Mouse (Mus musculus) cerebral cortex, adult 2 months (tissue): ENCODE data around the gene Ptpn21.

Source experiments
- WGBS: fragments of 180-500 bp; shearing (Covaris S2); methylation state at CpG from one replicate; pipeline ENCODE4 v1.1.7; 2018; 5-methylcytosine and 5-hydroxymethylcytosine counted together

Ptpn21 gene

GRCm38 (mm10) chr12:98736951-98737800 is at the start of gene Ptpn21:
TSS of gene Ptpn21 (minus strand) at chr12:98737405.
- WGBS, result under 1% methylated on average over 75 of the region's 75 CpGs

- 66% methylated on average over 1 of the region's 1 CpGs for WGBS
These were observed 47.0 kb upstream of the Ptpn21 start for GRCm38 (mm10) chr12:98784251-98784650.

DNA sequence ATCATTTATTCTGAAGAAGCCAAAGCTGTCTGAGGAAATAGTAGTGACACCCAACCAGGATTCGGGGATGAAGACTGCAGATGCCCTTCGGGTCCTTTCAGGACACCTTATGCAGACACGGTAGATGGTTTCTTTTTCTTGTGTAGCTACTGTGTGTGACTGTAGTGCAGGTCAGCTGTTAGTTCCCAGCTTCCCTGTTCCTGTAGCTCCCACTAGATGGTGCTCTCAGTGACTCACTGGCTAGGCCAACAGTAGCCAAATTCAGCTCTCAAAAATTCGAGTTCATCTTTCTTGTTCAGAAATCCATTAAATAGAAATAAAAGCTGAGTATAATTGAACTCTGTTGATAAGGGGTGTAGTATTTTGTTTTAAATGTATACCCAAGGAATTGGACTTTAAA is 41.9 kb upstream of the Ptpn21 start:
- 52% methylated on average over 4 of the region's 4 CpGs for WGBS

DNA sequence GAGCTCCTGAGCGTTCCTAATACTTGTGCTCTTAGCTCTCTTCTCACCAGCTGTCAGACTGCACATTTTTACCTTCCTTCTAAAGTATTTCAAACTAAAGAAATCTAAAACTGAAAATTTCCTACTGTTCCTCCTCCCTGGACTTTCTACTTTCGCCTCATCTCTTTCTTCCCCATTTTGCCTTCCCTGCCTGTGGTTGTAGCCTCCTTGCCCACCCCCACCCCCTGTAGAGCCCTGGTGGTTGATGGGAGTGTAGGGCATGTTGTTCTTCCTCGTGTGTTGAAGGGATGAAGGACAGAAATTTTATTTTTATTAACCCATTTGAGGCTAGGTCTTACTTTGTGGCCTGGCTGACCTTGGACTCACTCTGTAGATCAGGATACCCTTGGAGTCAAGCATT is 40.3 kb upstream of the Ptpn21 start:
- 61% methylated on average over 3 of the region's 3 CpGs for WGBS

DNA sequence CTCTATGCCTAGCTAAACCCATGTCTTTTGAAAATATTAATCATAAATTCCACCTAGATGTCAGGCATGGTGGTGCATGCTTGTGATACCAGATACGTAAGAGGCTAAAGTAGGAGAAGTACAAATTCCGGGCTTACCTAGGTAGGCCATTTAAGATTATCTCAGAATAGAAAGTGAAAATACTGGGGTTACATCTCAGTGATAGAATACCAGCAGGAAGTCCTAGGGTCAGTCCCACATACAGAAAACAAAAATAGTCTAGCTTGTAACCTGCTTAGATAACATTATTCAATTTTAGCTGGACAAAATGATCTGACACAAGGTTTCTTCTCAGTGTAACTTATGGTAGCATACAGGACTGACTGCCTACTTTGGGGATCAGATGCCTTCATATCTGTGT is 29.0 kb upstream of the Ptpn21 start:
- WGBS, result 92% methylated on average over 2 of the region's 2 CpGs

DNA sequence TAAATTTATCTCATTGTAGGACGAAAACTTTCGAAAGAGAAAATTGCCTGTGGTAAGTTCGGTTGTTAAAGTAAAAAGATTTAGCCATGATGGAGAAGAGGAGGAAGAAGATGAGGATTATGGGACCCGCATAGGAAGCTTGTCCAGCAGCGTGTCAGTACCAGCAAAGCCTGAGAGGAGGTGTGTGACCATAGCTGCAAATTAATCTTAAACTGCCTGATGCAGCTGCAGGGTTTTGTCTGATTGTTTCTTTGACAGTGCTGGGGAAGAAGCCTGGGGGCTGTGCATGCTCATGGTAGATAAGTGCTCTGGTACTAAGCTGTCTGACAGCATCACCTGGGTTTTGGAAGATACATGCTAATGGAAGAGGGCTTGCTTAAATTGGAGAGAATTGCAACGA is 22.5 kb upstream of the Ptpn21 start:
- 81% methylated on average over 6 of the region's 6 CpGs for WGBS

DNA sequence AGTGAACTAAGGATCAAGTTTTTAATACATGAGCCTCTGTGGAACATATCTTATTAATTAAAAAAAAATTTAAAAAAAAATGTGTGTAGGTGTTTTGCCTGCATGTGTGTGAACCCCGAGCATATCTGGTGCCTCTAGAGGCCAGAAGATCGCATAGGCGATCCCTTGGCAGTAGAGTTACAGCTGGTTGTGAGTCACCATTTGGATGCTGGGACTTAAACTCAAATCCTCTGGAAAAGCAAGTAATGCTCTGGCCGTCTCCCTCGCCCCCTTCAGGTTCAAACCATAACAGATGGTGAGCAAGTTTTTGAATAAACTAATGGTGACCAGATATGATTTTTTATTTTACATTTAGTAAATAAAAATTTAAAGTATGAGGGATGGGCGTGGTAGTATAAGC is 20.4 kb upstream of the Ptpn21 start:
- WGBS, result 73% methylated on average over 6 of the region's 6 CpGs

- WGBS, result 2% methylated on average over 14 of the region's 14 CpGs
These were observed 10.2 kb upstream of the Ptpn21 start for GRCm38 (mm10) chr12:98747380-98747753.

DNA sequence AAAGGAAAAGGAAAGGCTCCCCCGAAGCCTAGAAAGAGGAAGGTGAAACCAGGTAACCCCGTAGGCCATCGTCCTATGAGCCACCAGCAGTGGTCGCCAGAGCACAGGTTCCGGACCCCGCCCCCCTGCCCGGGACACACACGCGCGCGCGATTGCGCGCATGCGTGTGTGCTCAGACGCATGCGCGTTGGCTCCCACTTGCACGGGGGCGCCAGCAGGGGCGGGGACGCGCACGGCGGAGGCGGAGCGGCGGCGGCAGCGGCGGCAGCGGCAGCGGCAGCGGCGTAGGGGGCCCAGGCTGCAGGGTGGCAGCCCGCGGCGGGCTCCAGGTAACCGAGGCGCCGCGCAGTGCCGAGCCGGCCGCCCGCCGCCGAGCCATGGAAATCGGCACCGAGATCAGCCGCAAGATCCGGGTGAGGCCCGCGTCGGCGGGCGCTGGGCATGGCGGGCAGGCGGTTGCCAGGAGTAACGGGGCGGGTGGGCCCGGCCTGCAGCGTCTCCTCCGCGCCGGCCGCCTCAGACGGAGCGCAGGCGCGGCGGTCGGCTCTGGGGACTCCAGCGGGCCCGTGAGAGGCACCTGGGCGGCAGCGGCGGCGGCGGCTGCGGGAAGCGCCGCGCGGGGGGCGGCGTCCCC is 9.7 kb upstream of the Ptpn21 start, which contains the start of gene Zc3h14:
Zc3h14 (plus strand) TSS at position 219 of the 634 bp plus-strand sequence.
- WGBS, result under 1% methylated on average over 87 of the region's 87 CpGs

- WGBS, result 36% methylated on average over 2 of the region's 2 CpGs
These were observed 8.9 kb upstream of the Ptpn21 start for GRCm38 (mm10) chr12:98746131-98746530.

GRCm38 (mm10) chr12:98745626-98746025 is 8.4 kb upstream of the Ptpn21 start:
- WGBS, result 68% methylated on average over 4 of the region's 4 CpGs

DNA sequence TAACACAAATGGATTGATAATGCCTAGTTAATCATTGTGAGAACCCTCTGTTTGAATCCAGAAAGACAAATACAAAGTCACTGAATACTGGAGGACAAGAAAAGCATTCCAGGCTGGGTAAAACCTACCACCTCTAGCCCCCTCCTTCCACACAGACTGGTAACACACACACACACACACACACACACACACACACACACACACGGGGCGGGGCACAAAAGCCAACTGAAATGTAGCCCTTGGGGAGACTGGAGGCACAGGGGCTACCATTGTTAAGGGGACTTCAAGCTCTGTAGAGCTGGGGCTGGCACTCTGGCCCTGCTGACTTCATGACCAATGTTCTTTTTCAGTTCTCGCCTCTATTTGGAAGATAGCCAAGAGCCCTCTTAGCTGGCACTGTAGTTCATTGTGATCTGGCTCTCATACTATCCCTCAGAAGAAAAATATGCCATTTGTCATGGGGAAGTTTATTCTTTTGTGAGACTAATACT is 3.9 kb upstream of the Ptpn21 start:
- WGBS, result 47% methylated on average over 3 of the region's 3 CpGs

DNA sequence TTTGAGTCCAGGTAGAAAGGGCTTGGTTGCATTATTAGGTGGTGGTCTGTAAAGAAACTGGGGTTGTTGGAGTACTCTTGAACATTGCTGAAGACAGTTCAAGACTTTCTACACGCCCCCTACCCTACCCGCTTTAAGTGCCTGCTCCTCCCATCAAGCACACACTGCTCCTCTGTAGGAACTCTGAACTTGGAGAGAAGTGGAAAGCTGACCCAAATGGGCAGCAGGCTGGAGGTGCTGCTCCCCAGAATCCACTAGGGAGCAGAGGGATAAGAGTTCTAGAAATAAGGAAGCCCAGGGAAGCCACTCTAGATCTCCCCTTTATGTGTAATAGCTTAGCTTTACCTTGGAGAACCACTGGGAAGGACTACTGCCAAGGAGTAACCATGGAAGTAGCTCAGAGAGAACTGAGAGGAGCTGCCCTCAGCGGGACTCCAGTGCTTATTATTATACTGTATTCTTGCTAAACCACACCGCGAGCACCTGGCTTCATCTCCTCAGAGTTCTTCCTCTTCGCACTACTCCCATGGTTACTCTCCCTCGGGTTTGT is 671 bp upstream of the Ptpn21 start:
- 10% methylated on average over 7 of the region's 7 CpGs for WGBS

- 10% methylated on average over 22 of the region's 22 CpGs for WGBS
These were observed 2.1 kb downstream of the Ptpn21 start for GRCm38 (mm10) chr12:98734880-98735801.

- under 1% methylated on average over 30 of the region's 30 CpGs for WGBS
These were observed 2.8 kb downstream of the Ptpn21 start for GRCm38 (mm10) chr12:98734246-98734879.

DNA sequence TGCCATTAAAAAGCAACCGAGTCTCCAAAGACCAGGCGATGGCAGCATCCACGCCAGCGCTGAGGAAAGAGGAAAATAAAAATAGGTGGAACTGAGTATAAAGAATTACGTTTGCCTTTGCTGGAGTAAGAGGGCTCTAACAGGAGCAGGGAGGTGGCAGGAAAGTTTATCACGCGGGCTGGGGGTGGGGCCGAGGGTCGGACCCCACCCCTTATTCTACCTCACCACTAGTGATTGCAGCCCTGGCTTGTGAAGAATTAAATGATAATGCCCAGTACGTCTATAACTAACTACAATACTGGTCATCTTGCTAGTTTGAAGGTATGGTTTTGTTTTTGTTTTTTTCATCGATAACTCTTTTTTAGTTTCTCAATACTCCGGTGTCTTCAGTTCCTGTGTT is 3.4 kb downstream of the Ptpn21 start:
- 9% methylated on average over 12 of the region's 12 CpGs for WGBS

DNA sequence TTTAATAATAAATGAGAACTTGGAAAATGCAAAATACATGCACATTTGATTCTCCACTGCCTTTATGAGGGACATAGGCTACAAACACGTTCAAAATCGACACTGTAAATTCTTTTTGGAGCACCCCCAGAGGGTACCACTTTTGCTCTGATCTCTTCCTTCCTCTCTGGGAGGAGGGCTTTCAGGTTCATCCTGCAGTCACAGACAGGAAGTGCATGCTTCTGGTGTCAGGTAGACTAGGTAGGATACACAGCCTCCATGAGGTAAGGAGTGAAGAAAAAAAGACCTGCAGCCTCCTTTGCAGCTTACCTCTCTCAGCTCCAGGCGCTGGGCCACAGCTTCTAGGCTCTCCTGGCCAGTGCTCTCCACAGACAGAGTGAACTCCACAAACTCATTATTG is 4.0 kb downstream of the Ptpn21 start:
- WGBS, result 62% methylated on average over 3 of the region's 3 CpGs

- WGBS, result 90% methylated on average over 11 of the region's 11 CpGs
These were observed 6.5 kb downstream of the Ptpn21 start for GRCm38 (mm10) chr12:98730682-98731081.

- 62% methylated on average over 7 of the region's 7 CpGs for WGBS
These were observed 10.0 kb downstream of the Ptpn21 start for GRCm38 (mm10) chr12:98727186-98727585.

DNA sequence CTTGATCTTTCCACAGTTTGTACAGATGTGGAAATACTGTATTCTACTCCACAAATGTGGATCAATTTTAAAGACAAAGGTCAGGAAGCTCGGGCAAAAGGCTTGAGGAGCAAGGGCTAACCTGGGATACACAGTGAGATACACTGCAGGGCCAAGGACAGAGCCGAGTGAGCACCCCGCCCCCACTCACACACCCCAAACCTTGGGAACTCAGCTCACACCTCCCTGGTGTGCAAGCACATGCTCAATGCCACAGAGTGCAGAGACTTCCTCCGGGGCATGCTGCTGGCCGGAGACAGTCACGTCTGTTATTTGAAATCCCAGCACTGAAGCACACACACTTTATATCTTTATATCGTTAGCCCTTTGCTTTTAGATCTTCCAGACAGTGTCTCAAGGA is 11.1 kb downstream of the Ptpn21 start:
- WGBS, result 87% methylated on average over 7 of the region's 7 CpGs

GRCm38 (mm10) chr12:98724976-98725375 is 12.2 kb downstream of the Ptpn21 start:
- 77% methylated on average over 5 of the region's 5 CpGs for WGBS
